Mouse (Mus musculus): ENCODE results near the gene Apol6.

Apol6 gene

DNA sequence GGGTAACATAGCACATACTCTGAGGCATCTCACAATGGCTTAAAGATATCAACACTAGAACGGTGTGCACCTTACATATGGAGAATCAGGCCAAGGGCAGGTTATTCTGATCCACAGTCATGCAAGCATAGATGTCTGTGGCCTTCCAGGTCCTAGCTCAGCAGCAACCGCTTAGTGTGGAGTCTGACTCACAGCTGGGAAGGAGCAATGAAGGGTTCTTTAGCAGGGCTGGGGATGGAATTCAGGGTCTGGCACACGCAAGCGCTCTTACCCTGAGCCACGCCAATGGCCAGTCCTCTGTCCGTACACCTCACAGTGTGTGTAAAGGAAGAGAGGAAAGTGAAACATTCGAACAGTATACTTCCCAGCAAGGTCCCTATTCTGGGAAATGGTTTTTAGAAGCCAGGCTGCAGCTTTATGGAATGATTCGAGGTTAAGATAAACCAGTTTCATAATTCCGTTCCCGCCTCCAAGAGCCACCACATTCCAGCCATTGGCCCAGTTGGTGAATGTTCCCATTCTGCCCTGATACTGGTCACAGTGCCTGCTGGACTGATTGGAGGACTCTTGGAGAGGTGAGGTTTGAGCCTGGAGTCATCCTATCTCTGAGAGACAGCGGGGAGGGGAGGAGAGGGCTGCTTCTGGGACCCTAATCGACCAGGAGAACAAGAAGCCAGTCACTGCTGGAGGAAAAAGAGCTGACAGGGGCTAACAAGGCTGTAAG is at the start of gene Apol6:
Gene Apol6, plus strand, starts transcription at position 133 of the 724 bp plus-strand sequence.
- DNase-seq (ENCODE audit: low spot score): no peak

- DNase-seq (ENCODE audit: low spot score): no peak
These were observed 46.5 kb upstream of the Apol6 start for GRCm38 (mm10) chr15:76998048-76998447.

DNA sequence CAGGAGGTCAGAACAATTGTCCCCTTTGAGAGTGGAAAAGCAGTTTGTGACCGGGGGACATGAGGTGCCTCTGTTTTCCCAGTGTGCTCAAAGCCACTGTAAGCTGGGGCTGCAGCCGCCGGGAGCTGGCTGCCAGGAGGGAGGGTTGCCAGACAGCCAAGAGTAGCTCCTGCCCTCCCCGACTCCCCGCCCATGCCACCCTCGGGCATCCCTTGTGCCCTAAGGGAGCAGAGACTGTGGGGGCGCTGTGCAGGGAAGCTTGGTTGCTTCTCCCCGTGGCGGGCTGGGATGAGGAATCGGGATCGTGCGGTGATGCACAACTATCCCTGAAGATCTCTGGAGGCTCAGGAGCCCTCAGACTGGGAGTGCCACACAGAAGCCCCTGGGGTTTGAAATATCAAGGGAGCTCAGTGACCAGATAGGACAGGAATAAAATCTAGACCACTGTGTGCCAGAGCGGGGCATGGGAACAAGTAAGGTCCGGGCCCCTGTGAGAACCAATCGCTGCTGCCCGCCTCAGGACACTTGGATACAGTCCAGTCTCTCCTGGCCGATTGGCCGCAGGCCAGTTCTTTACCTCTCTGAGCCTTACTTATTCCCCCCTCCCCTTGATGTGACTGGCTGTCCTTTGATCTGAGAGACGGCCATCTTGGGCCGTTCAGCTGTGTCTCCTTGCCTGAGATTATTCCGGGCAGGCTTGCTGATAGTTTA is 45.5 kb upstream of the Apol6 start:
- no peak for DNase-seq (ENCODE audit: low spot score)

- DNase-seq (ENCODE audit: low spot score): no peak
These were observed 41.2 kb upstream of the Apol6 start for GRCm38 (mm10) chr15:77003173-77003867.

- DNase-seq (ENCODE audit: low spot score): no peak
These were observed 40.7 kb upstream of the Apol6 start for GRCm38 (mm10) chr15:77003868-77004215.

DNA sequence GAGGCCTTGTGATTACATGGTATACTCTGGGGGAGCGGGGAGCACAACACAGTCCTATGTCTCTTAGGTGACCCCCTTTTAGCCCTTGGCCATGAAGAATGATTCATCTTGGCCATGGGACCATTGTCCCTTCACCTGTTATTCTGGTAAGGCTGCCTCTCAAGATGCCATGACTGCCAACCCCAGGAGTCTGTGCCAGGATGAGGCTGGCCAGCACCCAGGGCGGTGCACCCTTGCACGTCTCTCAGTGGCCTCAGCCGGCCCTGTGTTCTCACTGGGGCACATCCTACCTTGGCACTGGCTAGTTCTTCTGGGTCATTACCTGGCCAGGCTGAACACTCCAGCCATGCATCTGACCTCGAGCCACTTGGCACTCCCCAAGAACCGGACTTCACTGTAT is 35.7 kb upstream of the Apol6 start:
- DNase-seq (ENCODE audit: low spot score): no peak

DNA sequence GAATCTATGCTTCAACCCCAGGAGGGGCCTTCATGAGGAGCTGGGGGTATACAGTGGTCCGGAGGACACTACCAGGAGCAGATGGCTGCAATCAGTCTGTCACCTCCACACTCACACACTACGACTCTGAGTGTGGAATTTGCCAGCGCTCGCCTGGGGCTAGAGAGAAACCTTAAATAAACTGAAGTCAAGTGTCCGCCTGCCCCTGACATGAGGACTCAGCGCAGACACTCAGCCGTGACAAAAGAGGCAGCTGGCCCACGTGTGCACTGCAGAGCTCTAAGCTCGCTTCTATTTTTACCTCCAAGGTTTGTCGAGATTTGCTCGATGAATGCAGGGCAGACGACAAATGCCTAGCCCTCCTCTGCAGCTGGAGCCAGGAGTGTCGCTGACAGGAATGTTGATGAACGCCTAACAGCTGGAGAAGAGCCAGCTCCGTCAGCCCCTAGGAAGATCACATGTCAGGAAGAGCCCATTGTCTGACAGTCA is 30.7 kb upstream of the Apol6 start:
- no peak for DNase-seq (ENCODE audit: low spot score)

DNA sequence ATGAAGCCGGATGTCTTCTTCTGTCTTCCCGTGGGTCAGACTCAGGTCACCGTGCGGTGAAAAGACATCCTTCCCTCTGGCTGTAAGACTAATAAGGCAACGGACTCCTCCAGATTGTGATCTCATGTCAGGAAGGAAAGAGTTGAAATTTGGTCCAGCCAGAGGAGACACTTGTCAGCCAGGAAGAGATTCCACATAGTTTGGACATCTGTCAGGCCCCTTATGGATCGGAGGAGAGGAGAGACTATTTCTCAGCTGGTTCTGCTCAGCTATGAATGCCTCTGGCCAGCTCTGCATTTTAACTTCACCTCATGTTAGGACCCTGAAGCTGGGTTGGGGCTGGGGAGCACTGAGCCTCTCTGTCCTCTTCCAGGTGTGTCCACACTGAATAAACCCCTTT is 30.1 kb upstream of the Apol6 start:
- DNase-seq (ENCODE audit: low spot score): no peak

DNA sequence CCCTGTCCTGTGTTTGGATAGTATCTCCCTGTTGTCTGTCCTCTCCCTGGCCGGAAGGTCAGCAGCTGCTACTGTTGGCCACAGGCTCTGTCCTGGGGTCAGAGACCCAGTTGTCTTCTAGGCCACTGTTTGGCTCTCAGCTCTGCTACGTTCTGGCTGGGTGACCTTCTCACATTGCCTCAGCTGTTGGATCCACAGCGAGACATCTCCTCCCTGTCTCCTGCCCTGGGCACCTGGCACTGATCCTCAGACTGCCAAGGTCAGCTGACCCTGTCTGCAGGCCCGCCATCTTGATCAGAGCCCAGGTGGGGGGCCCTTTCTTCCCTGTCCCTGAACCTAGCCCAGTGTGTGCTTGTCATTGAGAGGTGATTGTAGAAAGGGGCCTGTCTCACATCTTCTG is 29.5 kb upstream of the Apol6 start:
- no peak for DNase-seq (ENCODE audit: low spot score)

GRCm38 (mm10) chr15:77016509-77016908 is 28.0 kb upstream of the Apol6 start:
- DNase-seq (ENCODE audit: low spot score): no peak

GRCm38 (mm10) chr15:77017897-77018296 is 26.6 kb upstream of the Apol6 start:
- no peak for DNase-seq (ENCODE audit: low spot score)

DNA sequence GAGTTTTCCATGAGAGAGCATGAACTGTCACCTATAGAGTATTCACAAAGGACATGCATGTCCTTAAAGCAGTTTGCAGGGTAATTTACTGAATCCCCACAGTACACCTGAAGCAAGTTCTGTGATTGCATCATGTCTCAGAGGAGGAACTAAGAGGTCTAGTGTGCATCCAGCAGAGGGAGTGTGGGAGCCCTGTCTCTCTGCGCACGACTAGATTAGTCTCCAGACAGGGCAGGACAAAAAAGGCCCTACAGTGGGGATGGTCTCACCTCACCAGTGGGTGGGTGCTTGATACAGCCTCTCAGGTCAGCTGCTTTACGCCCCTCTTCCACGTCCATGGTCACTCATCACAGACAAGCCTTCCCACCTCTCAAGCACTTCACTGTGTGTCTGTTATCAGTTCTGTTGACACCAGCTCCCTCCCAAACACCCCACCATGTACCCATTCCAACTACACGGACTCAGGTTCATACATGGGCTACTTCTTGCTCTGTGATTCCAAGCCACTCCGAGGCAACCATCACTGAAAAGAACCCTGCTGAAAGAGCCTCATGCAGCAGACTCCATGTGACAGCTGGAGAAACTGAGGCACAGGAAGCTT is 25.7 kb upstream of the Apol6 start:
- DNase-seq (ENCODE audit: low spot score): no peak

- DNase-seq (ENCODE audit: low spot score): no peak
These were observed 25.0 kb upstream of the Apol6 start for GRCm38 (mm10) chr15:77019533-77019932.

GRCm38 (mm10) chr15:77020136-77020535 is 24.4 kb upstream of the Apol6 start:
- DNase-seq (ENCODE audit: low spot score): no peak

DNA sequence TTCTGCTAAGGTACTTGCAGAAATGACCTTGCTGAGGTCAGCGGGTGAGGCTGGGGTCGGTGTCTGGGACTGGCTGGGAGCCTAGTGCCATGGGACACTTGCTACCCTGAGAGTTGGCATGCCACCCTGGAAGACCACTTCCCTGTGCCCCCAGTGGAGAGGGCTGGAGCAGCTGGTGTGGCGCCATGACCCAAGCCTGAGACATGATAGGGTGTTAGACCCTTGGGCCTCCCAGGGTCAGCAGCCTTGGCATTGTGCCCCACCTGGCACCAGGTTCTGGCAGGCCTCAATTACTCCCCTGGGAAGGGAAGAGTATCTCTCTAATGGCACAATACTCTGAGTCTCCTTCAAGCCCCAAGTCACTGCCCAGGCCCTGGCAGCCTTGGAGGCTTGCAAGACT is 23.5 kb upstream of the Apol6 start:
- DNase-seq (ENCODE audit: low spot score): no peak

DNA sequence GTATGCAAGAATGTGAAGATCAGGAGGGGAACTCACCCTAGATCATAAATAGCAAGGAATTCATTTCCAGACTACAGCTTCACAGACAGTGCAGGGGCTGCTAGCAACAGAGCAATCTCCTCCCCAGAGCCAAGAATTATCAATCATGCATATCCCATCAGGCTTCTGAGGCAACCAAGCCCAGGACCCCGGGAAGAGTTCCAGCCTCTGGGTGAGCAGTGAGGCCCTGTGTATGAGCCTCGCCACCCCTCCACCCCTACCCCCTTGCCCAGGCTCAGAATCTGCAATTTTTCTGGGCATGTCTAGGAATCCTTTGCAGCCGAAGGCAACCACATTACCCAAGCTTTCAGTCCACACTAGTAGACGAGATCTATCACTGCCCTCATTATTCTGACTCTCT is 22.7 kb upstream of the Apol6 start:
- no peak for DNase-seq (ENCODE audit: low spot score)

GRCm38 (mm10) chr15:77022401-77022957 is 22.1 kb upstream of the Apol6 start:
- DNase-seq (ENCODE audit: low spot score): no peak

DNA sequence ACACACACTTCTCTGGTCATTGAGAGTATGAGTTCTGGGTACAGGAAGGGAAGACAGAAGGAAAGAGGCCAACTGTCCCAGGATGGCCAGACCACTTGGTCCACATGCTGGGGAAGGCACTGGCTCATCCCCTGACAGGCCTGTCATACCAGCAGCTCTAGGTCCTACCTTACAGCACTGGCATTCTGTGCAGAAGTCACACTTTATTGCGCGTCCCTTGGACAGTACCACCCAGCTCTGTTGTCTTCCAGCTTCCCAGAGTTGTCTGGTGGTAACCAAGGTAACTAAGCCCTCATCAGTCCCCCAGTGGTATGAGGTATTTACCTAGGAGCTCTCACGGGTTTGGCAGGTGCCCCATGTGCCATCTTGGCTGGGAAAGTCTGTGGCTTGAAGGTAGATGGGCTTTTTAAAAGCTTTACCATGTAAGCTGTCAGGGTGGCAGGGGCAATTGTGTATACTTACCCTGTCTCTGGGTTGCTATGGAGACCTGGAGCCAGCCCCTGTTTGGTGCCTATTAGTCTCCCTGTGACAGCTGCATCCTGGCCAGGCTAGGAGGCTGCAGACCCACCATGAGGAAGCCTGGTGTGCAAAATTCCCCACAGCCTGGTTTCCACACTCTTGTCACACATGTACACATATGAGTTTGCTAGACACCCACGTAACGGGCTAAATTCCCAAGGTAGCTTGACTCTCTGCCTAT is 18.5 kb upstream of the Apol6 start:
- no peak for DNase-seq (ENCODE audit: low spot score)

GRCm38 (mm10) chr15:77027117-77027516 is 17.4 kb upstream of the Apol6 start:
- DNase-seq (ENCODE audit: low spot score): no peak

DNA sequence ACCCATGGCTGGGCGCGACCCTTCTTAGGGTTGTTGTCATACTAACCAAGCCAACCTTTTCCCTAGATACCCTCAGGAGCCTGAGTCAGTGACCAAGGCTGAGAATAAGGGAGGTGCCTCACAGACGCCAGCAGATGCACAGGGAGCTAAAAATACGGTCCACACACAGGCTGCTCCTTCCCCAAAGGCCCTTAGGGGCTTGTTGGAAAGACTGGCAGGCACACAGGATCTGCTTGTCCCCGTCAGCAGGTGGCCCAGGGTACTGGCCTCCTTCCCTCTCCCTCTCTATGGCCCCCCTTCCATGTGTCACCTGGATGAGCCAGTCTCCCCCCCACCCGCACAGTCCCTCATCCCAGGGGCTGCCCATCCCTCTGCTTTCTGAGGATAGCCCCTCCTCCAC is 16.9 kb upstream of the Apol6 start:
- no peak for DNase-seq (ENCODE audit: low spot score)

GRCm38 (mm10) chr15:77029331-77029991 is 15.1 kb upstream of the Apol6 start:
- DNase-seq (ENCODE audit: low spot score): no peak
